Mouse (Mus musculus): Measurements from ENCODE around the gene Mrpl4. TPM values are rescaled to one million over a fixed set of nuclear protein-coding genes. Genes with fewer than 3 reads are reported as not detected.
A peak's percentile ranks its signal among the peaks of the same experiment; 100 is the strongest.

Mrpl4 gene
- polyA plus RNA-seq, 1 experiment from 2014 or later: 84.0 TPM

GRCm38 (mm10) chr9:20973682-20974075 lies 28.9 kb upstream of the Mrpl4 start:
- Histone ChIP-seq H3K9ac (no peak overlapping the region), H3K27ac (peak overlapping the region; percentile 4; the same call in 1 of the 2 replicates), H3K36me3 (peaks cover 4% of the 10 kb centered on the region; the same call in 1 of the 2 replicates), H3K27me3 (peaks cover 14% of the 10 kb centered on the region; the same call in 1 of the 2 replicates), H3K9me3 (replicated peaks) (no peaks in the 10 kb centered on the region), H3K4me2 (peak overlapping the region; percentile 12), H3K4me3 (replicated peaks) (0 out of 2 replicates have a peak overlapping the region, but pooled peaks have one; percentile 2), H3K4me1 (replicated peaks) (peaks cover 69% of the 10 kb centered on the region)
- ATAC-seq (ENCODE audit: low read depth) (no peak), DNase-seq (no peak)
- WGBS (ENCODE audit: insufficient replicate concordance): 37% methylated on average over 6 of the region's 6 CpGs

- peaks cover 72% of the 10 kb centered on the region for H3K4me1 ChIP-seq (replicated peaks)
- 2% methylated on average over 45 of the region's 45 CpGs for WGBS (ENCODE audit: insufficient replicate concordance)
- H3K4me2 ChIP-seq: peak overlapping the region; percentile 97
- peak overlapping the region; percentile 80 for H3K9ac ChIP-seq
- H3K9me3 ChIP-seq (replicated peaks): no peaks in the 10 kb centered on the region
- no peaks in the 10 kb centered on the region for H3K36me3 ChIP-seq
- H3K4me3 ChIP-seq (replicated peaks): peak overlapping the region; percentile 81
- H3K27me3 ChIP-seq: peaks cover 14% of the 10 kb centered on the region; the same call in 1 of the 2 replicates
- H3K27ac ChIP-seq: peak overlapping the region; percentile 77
- DNase-seq (peak; percentile 28), ATAC-seq (ENCODE audit: low read depth) (peak; percentile 47)
Measured at GRCm38 (mm10) chr9:20975431-20976215, 26.9 kb upstream of the Mrpl4 start.

DNA sequence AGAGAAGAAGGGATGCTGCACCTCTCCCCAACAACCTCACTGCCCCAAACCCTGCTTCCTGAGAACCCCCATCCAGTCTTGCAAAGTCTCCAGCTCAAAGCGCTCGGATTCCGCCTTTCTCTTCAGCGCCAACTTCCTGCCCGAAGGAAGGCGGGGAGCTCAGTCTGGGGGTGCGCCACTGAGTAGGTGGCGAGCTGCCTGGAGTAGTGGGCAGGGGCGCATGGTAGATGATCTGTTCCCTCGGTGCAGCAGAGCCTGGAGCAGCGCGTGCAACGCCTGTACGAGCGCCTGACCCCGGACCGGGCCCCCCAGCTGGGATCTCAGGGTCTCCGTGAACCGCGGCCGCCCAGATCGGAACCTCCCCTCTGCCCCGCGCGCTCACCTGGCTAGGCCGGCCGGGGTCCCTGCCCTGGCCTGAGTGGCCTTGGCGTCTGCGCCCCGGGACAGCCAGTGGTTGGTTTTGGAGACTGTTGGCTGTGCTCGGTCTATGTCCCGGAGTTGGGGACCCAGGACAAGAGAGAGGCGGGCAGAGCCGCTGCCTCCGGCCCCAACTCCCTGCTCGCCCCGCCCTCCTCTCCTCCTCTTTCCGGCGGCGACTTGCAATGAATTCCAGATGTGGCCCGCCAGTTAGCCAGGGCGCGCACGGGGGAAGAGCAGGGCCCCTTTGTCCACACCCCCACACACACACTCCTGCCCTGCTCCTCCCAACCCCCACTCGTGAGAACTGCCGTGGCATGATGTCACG lies 26.1 kb upstream of the Mrpl4 start, which contains the start of gene S1pr2:
Gene S1pr2 (minus strand): TSS at position 566 of the 745 bp plus-strand sequence.
- under 1% methylated on average over 45 of the region's 47 CpGs for WGBS (ENCODE audit: insufficient replicate concordance)

GRCm38 (mm10) chr9:20976961-20977689 lies 25.4 kb upstream of the Mrpl4 start:
- Histone ChIP-seq H3K4me3 (replicated peaks) (peak overlapping the region; percentile 81), H3K9me3 (replicated peaks) (no peaks in the 10 kb centered on the region), H3K27me3 (peaks cover 14% of the 10 kb centered on the region; the same call in 1 of the 2 replicates), H3K27ac (peak overlapping the region; percentile 77; the same call in 1 of the 2 replicates), H3K9ac (peak overlapping the region; percentile 80), H3K4me1 (replicated peaks) (peaks cover 63% of the 10 kb centered on the region), H3K4me2 (peak overlapping the region; percentile 97), H3K36me3 (no peaks in the 10 kb centered on the region)
- DNase-seq (no peak), ATAC-seq (ENCODE audit: low read depth) (no peak)
- WGBS (ENCODE audit: insufficient replicate concordance): 4% methylated on average over 4 of the region's 4 CpGs

More for the DNA sequence above, 26.1 kb upstream of the Mrpl4 start, which contains the start of gene S1pr2:
- ATAC-seq (ENCODE audit: low read depth) (peak; percentile 67), DNase-seq (peak; percentile 53)
- peak within 1 kb of the TSS; percentile 81 for H3K4me3 ChIP-seq (replicated peaks)
- peaks cover 67% of the 10 kb centered on the region for H3K4me1 ChIP-seq (replicated peaks)
- H3K4me2 ChIP-seq: peak within 1 kb of the TSS; percentile 97
- peaks cover 14% of the 10 kb centered on the region; the same call in 1 of the 2 replicates for H3K27me3 ChIP-seq
- H3K36me3 ChIP-seq: no peaks in the 10 kb centered on the region
- peak within 1 kb of the TSS; percentile 80 for H3K9ac ChIP-seq
- H3K9me3 ChIP-seq (replicated peaks): no peaks in the 10 kb centered on the region
- H3K27ac ChIP-seq: peak within 1 kb of the TSS; percentile 77

DNA sequence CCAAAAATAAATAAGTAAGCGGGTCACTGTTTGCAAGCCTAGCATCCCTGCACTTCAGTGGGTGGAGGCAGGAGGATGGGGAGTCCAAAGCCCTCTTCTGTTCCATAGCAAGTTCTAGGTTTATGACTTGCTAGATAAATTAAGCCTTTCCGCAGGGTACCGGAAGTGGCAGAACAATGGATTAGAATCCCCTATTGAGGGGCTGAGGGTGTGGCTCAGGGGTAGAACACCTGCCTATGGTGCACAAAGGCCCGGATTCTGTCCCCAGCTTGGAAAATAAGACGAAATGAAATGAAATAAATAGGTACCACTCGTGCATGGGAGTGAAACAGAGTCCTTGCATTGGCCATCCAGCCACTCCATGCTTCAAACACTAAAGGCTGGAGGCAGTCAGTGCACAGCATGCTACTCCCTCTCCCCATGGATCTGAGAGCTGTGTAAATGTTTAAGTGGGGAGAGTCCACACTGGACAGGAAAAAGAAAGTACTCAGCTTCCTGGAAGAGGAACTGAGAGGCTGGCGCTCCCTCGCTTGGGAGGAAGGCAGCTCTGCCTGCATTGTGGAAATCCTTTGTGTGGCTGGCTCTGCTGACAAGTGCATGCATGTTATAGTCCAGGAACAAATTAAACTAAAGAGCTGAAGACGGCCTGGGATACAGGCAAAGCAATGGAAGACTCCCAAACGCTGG lies 24.0 kb upstream of the Mrpl4 start:
- H3K4me1 ChIP-seq (replicated peaks): peaks cover 56% of the 10 kb centered on the region
- no peak for DNase-seq
- ATAC-seq (ENCODE audit: low read depth): no peak
- H3K4me3 ChIP-seq (replicated peaks): no peak overlapping the region
- peak overlapping the region; percentile 39 for H3K27ac ChIP-seq
- H3K27me3 ChIP-seq: peaks cover 14% of the 10 kb centered on the region; the same call in 1 of the 2 replicates
- 59% methylated on average over 10 of the region's 10 CpGs for WGBS (ENCODE audit: insufficient replicate concordance)
- no peak overlapping the region for H3K9ac ChIP-seq
- H3K9me3 ChIP-seq (replicated peaks): no peaks in the 10 kb centered on the region
- H3K4me2 ChIP-seq: no peak overlapping the region
- H3K36me3 ChIP-seq: no peaks in the 10 kb centered on the region

DNA sequence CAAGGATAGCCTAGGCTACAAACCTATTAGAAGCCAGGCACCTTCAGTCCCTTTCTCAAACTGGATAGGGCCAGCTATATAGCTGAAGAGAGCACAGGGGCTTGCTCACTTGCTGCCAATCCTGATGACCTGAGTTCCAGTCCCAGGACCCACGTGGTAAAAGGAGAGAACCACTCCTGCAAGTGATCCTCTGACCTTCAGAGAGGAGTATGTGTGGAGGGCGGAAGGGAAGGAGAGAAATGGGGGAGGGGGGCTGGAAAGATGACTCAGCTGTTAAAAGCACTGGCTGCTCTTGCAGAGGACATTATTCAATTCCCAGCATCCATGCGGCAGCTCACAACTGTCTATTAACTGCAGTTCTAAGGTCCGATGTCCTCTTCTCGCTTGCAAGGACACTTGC lies 23.4 kb upstream of the Mrpl4 start:
- Histone ChIP-seq H3K27me3 (peaks cover 14% of the 10 kb centered on the region; the same call in 1 of the 2 replicates), H3K9ac (no peak overlapping the region), H3K4me1 (replicated peaks) (peaks cover 50% of the 10 kb centered on the region), H3K9me3 (replicated peaks) (no peaks in the 10 kb centered on the region), H3K27ac (no peak overlapping the region; the same call in 1 of the 2 replicates), H3K4me2 (no peak overlapping the region), H3K4me3 (replicated peaks) (no peak overlapping the region), H3K36me3 (no peaks in the 10 kb centered on the region)
- ATAC-seq (ENCODE audit: low read depth): no peak
- DNase-seq: no peak
- 58% methylated on average over 5 of the region's 5 CpGs for WGBS (ENCODE audit: insufficient replicate concordance)

GRCm38 (mm10) chr9:20979769-20980168 lies 22.8 kb upstream of the Mrpl4 start:
- Histone ChIP-seq H3K4me3 (replicated peaks) (no peak overlapping the region), H3K27me3 (peaks cover 10% of the 10 kb centered on the region; the same call in 1 of the 2 replicates), H3K27ac (no peak overlapping the region), H3K9ac (no peak overlapping the region), H3K4me1 (replicated peaks) (peaks cover 46% of the 10 kb centered on the region), H3K9me3 (replicated peaks) (no peaks in the 10 kb centered on the region), H3K4me2 (no peak overlapping the region), H3K36me3 (no peaks in the 10 kb centered on the region)
- WGBS (ENCODE audit: insufficient replicate concordance): 74% methylated on average over 7 of the region's 7 CpGs
- no peak for DNase-seq
- ATAC-seq (ENCODE audit: low read depth): no peak

DNA sequence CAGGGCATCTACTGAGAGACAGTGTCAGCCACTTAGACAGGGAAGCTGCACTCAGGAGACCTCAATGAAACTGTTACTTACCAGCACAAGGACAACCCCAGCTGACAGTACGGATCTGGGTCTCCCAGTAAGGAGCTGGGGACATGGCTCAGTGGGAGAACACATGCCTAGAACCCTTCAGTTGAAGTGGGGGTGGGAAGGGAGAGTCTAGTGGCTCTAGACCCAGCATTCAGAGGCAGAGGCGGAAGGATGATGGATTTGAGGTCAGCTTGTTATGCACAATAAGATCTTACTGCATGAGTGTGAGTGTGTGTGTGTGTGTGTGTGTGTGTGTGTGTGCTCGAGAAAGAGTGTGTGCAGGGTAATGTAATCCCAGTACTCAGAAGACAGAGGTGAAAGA lies 20.4 kb upstream of the Mrpl4 start:
- H3K4me3 ChIP-seq (replicated peaks): no peak overlapping the region
- no peaks in the 10 kb centered on the region for H3K27me3 ChIP-seq
- H3K4me1 ChIP-seq (replicated peaks): peaks cover 22% of the 10 kb centered on the region
- H3K36me3 ChIP-seq: no peaks in the 10 kb centered on the region
- no peak overlapping the region for H3K4me2 ChIP-seq
- H3K27ac ChIP-seq: no peak overlapping the region
- 57% methylated on average over 3 of the region's 3 CpGs for WGBS (ENCODE audit: insufficient replicate concordance)
- no peak overlapping the region for H3K9ac ChIP-seq
- H3K9me3 ChIP-seq (replicated peaks): no peaks in the 10 kb centered on the region
- DNase-seq (no peak), ATAC-seq (ENCODE audit: low read depth) (no peak)

DNA sequence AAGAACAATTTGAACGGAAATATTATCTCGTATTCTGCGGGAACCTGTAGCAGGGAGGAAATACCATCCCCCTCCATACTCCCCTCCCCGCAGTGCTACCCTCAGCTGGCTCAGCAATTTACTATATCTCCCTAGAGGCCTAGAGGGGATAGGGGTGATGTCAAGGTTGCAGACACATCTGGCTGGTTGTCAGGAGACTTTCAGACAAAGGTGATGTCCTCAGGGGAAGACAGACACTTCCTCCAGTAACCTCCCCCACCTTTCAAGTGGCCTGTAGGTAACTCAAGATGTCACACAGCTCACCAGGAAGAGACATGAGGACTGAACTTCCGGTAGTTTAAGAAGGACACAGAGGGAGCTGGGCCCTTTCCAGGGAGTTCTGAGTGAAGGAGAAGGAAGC lies 19.4 kb upstream of the Mrpl4 start:
- 31% methylated on average over 5 of the region's 5 CpGs for WGBS (ENCODE audit: insufficient replicate concordance)
- H3K9ac ChIP-seq: no peak overlapping the region
- no peak overlapping the region for H3K4me3 ChIP-seq (replicated peaks)
- DNase-seq: no peak
- H3K9me3 ChIP-seq (replicated peaks): no peaks in the 10 kb centered on the region
- H3K36me3 ChIP-seq: no peaks in the 10 kb centered on the region
- no peak overlapping the region for H3K27ac ChIP-seq
- H3K4me2 ChIP-seq: no peak overlapping the region
- no peaks in the 10 kb centered on the region for H3K27me3 ChIP-seq
- no peak for ATAC-seq (ENCODE audit: low read depth)
- peaks cover 17% of the 10 kb centered on the region for H3K4me1 ChIP-seq (replicated peaks)

- Histone ChIP-seq H3K4me2 (no peak overlapping the region), H3K36me3 (no peaks in the 10 kb centered on the region), H3K4me3 (replicated peaks) (no peak overlapping the region), H3K9ac (no peak overlapping the region), H3K4me1 (replicated peaks) (peaks cover 12% of the 10 kb centered on the region), H3K27me3 (peaks cover 3% of the 10 kb centered on the region; the same call in 1 of the 2 replicates), H3K27ac (no peak overlapping the region), H3K9me3 (replicated peaks) (no peaks in the 10 kb centered on the region)
- 68% methylated on average over 15 of the region's 15 CpGs for WGBS (ENCODE audit: insufficient replicate concordance)
- DNase-seq: no peak
- no peak for ATAC-seq (ENCODE audit: low read depth)
Measured at GRCm38 (mm10) chr9:20986952-20987686, 15.4 kb upstream of the Mrpl4 start.

Measured in liver, embryonic 13.5 days (tissue).